Mouse (Mus musculus) midbrain, postnatal 0 days (tissue): ENCODE measurements around the gene Gm11099. TPM values are rescaled to one million over a fixed set of nuclear protein-coding genes. Genes with fewer than 3 reads are reported as not detected.

Experiments used
- ATAC-seq: fragments of 200-750 bp; cut with Nextera tagmentation; 2 replicates; pipeline ENCODE4 v1.8.0; 2017; ENCODE audit warnings: moderate number of reproducible peaks, mild to moderate bottlenecking, moderate TSS enrichment, moderate library complexity; ENCODE audit not compliant: low FRiP score
- DNase-seq: peaks from one replicate; pipeline ENCODE4 v3.0.0-alpha.2; 2015; ENCODE audit warnings: low spot score
- H3K27ac ChIP-seq: fragments of 300-500 bp; sonication (generic); 2 replicates; pipeline ENCODE4 v1.5.1; 2014; ENCODE audit warnings: low read depth, mild to moderate bottlenecking, low read length, mixed read lengths
- H3K27me3 ChIP-seq: fragments of 300-500 bp; sonication (generic); 2 replicates; pipeline ENCODE4 v1.6.1; 2014; ENCODE audit warnings: low read length, control low read depth, mixed read lengths; ENCODE audit not compliant: insufficient read depth
- H3K36me3 ChIP-seq: fragments of 300-500 bp; sonication (generic); 2 replicates; pipeline ENCODE4 v1.6.1; 2014; ENCODE audit warnings: low read length, control low read depth, mixed read lengths; ENCODE audit not compliant: insufficient read depth
- H3K4me1 ChIP-seq: fragments of 300-500 bp; sonication (generic); 2 replicates; pipeline ENCODE4 v1.6.1; 2014; ENCODE audit warnings: mild to moderate bottlenecking, control low read depth, antibody characterized with exemption, low read length, mixed read lengths; ENCODE audit not compliant: insufficient read depth
- H3K4me2 ChIP-seq: fragments of 300-500 bp; sonication (generic); 2 replicates; pipeline ENCODE4 v1.6.1; 2014; ENCODE audit warnings: low read depth, mild to moderate bottlenecking, low read length, mixed read lengths; ENCODE audit not compliant: poor library complexity, severe bottlenecking
- H3K4me3 ChIP-seq: fragments of 300-500 bp; sonication (generic); 2 replicates; pipeline ENCODE4 v1.5.1; 2014; ENCODE audit warnings: low read depth, mild to moderate bottlenecking, low read length, moderate library complexity
- H3K9ac ChIP-seq: fragments of 300-500 bp; sonication (generic); replicated peaks from 2 replicates; pipeline ENCODE4 v1.6.1; 2014; ENCODE audit warnings: mild to moderate bottlenecking, low read length, moderate library complexity, mixed read lengths; ENCODE audit not compliant: poor library complexity, severe bottlenecking
- H3K9me3 ChIP-seq: fragments of 300-500 bp; sonication (generic); 2 replicates; pipeline ENCODE4 v1.6.1; 2016; ENCODE audit warnings: low read length, control low read depth
- CTCF ChIP-seq: IDR thresholded peaks from 2 replicates; pipeline ENCODE4 v1.5.1; 2016; ENCODE audit warnings: antibody characterized with exemption, mild to moderate bottlenecking
- WGBS: fragments of 180-500 bp; shearing (Covaris S2); extraction: QIAGEN DNeasy Blood & Tissue Kit; methylation state at CpG from one replicate; pipeline ENCODE4 v1.1.7; 2014; 5-methylcytosine and 5-hydroxymethylcytosine counted together
- polyA plus RNA-seq: library from polyadenylated mRNA; unstranded; fragments of >200 nt; fragmentation: Nextera tagmentation; extraction: Ambion mirVana; gene quantifications from 2 replicates; pipeline ENCODE4 v1.2.1, GENCODE M21; 2015
- total RNA-seq: library from RNA; depleted of rRNA; stranded (reverse); fragments of >200 nt; gene quantifications from 2 replicates; pipeline ENCODE4 v1.2.3, GENCODE M21; 2014

Gm11099 gene
- total and polyA plus RNA-seq, 2 experiments from 2014 or later = not detected

DNA sequence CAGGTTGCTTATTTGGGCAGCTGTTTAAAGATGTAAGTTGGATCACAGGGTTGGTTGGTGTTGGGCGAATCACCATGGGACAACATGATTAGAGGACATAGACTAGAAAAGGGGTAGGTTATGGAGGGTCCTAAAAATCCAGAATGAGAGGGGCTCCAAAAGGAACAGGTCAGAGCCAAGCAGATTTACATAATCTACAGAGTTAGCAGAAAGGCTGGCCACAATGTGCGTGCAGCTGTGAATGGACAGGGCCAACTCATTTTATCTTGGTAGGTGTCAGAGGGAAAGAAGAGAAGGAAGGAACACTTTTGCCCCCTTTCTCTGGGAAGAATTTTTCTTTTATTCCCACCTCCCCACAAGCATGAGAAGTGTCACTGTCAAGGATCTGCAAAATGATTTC is 97.1 kb downstream of the Gm11099 start:
- Histone ChIP-seq H3K4me3 (no peak overlapping the region), H3K9ac (no peak overlapping the region), H3K27me3 (no peaks in the 10 kb centered on the region), H3K27ac (no peak overlapping the region), H3K4me1 (no peaks in the 10 kb centered on the region), H3K4me2 (no peak overlapping the region), H3K9me3 (no peaks in the 10 kb centered on the region), H3K36me3 (no peaks in the 10 kb centered on the region)
- 43% methylated on average over 2 of the region's 2 CpGs for WGBS
- DNase-seq = no peak
- no peak for ATAC-seq
- TF ChIP-seq CTCF = no peak

DNA sequence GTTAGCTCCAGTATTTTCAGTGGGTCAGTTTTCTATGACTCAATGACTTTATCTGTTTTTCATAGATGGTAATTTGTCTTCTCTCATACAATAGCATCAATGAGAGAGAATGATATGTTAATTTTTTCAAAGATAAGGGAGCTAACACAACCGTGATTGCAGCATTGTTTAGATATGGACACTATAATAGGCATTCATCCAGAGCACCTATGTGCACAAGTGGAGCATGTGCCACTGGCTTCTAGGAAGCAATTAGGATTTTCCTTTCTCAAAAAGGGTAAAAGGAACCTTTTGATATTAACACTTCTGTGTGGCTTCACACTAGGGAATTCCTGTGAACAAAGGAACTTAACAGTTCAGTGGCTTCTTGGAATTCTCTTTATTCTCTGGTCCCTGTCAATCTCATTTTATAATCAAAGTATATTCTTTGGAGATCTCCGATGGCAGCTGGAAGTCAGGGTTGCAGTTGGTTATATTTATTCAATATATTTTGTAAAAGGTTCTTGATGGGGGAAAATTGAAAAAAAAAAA is 97.6 kb downstream of the Gm11099 start:
- Histone ChIP-seq H3K9ac (no peak overlapping the region), H3K4me3 (no peak overlapping the region), H3K27me3 (no peaks in the 10 kb centered on the region), H3K4me2 (no peak overlapping the region), H3K4me1 (no peaks in the 10 kb centered on the region), H3K36me3 (no peaks in the 10 kb centered on the region), H3K27ac (no peak overlapping the region), H3K9me3 (no peaks in the 10 kb centered on the region)
- ATAC-seq (no peak), DNase-seq (no peak)
- WGBS = 13% methylated on average over 2 of the region's 2 CpGs
- no peak for TF ChIP-seq CTCF
